Mouse (Mus musculus): Measurements from ENCODE around the gene Tbck. TPM values are rescaled to one million over a fixed set of nuclear protein-coding genes. Genes with fewer than 3 reads are reported as not detected.

Gene Tbck
- polyA plus RNA-seq, 1 experiment from 2014 or later, result 8.0 TPM

GRCm38 (mm10) chr3:132863843-132864242 lies 179.9 kb downstream of the Tbck start:
- Histone ChIP-seq H3K9me3 (replicated peaks) (no peaks in the 10 kb centered on the region), H3K36me3 (no peaks in the 10 kb centered on the region), H3K4me2 (no peak overlapping the region), H3K4me3 (no peak overlapping the region), H3K9ac (no peak overlapping the region), H3K27ac (no peak overlapping the region), H3K4me1 (peaks cover 12% of the 10 kb centered on the region), H3K27me3 (replicated peaks) (peaks cover 4% of the 10 kb centered on the region; the same call in 1 of the 2 replicates)
- ATAC-seq, result no peak
- 73% methylated on average over 13 of the region's 13 CpGs for WGBS (ENCODE audit: insufficient replicate concordance)

DNA sequence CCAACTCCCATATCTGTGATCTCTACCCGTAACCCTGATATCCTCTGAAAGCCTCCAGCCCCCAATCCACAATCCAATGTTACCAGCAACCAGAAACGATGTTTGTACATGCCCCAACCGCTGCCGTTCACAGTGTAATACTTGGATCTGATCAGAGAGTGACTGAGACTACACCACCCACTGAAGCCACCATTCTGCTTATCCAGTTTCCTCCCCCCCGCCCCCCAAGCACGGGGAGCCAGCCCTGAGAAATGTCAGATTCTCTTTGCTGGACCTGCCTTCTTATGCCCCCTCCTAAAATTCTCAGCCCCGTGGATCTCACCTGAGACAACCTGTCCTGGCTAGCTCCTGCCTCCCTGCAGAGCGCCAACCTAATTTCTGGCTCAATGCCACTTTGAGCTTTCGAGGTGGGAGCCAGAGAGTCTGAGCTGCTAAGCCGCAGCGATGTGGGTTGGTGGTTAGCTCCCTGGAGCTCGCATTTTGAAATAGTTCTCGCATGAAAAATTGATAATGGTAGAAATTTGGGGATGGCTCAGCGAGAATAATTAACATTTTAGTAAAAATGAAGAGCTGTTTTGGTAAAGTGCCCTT lies 180.5 kb downstream of the Tbck start:
- 61% methylated on average over 14 of the region's 14 CpGs for WGBS (ENCODE audit: insufficient replicate concordance)
- no peak overlapping the region for H3K4me2 ChIP-seq
- H3K9me3 ChIP-seq (replicated peaks), result no peaks in the 10 kb centered on the region
- no peak overlapping the region for H3K9ac ChIP-seq
- no peaks in the 10 kb centered on the region for H3K36me3 ChIP-seq
- peaks cover 12% of the 10 kb centered on the region for H3K4me1 ChIP-seq
- H3K4me3 ChIP-seq, result no peak overlapping the region
- peaks cover 4% of the 10 kb centered on the region; the same call in 1 of the 2 replicates for H3K27me3 ChIP-seq (replicated peaks)
- ATAC-seq, result no peak
- H3K27ac ChIP-seq, result no peak overlapping the region

- no peak overlapping the region for H3K4me3 ChIP-seq
- WGBS (ENCODE audit: insufficient replicate concordance), result 35% methylated on average over 8 of the region's 8 CpGs
- no peaks in the 10 kb centered on the region for H3K36me3 ChIP-seq
- peaks cover 7% of the 10 kb centered on the region; the same call in 1 of the 2 replicates for H3K4me1 ChIP-seq
- no peak for ATAC-seq
- peaks cover 4% of the 10 kb centered on the region; the same call in 1 of the 2 replicates for H3K27me3 ChIP-seq (replicated peaks)
- no peak overlapping the region for H3K9ac ChIP-seq
- H3K27ac ChIP-seq, result no peak overlapping the region
- no peak overlapping the region for H3K4me2 ChIP-seq
- H3K9me3 ChIP-seq (replicated peaks), result no peaks in the 10 kb centered on the region
Observed at GRCm38 (mm10) chr3:132864986-132865385, 181.0 kb downstream of the Tbck start.

DNA sequence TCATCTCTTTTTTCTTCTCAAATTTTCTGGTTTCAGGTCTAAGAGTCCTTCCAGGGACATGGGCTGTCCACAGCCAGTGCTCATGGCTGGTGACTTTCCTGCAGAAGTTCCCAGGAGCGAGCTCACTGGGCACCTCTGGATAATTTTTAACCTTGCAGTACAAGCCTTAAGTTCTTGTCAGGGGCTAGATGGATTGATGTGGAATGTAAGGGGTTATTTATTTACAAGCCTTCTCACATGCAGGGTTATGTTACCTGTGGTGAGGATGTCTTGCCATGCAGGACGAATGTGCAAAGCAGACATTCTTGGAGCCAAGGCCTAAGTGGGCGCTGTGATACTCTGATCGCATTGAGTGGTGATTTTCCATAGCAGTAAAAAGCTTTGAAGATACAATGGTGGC lies 181.7 kb downstream of the Tbck start:
- Histone ChIP-seq H3K4me3 (no peak overlapping the region), H3K9me3 (replicated peaks) (no peaks in the 10 kb centered on the region), H3K9ac (no peak overlapping the region), H3K27ac (no peak overlapping the region), H3K4me1 (peaks cover under 1% of the 10 kb centered on the region; the same call in 1 of the 2 replicates), H3K36me3 (no peaks in the 10 kb centered on the region), H3K27me3 (replicated peaks) (peaks cover 4% of the 10 kb centered on the region; the same call in 1 of the 2 replicates), H3K4me2 (no peak overlapping the region)
- ATAC-seq, result no peak
- 74% methylated on average over 4 of the region's 4 CpGs for WGBS (ENCODE audit: insufficient replicate concordance)

GRCm38 (mm10) chr3:132866984-132867383 lies 183.0 kb downstream of the Tbck start:
- no peaks in the 10 kb centered on the region for H3K4me1 ChIP-seq
- H3K36me3 ChIP-seq, result no peaks in the 10 kb centered on the region
- H3K4me2 ChIP-seq, result no peak overlapping the region
- H3K9me3 ChIP-seq (replicated peaks), result no peaks in the 10 kb centered on the region
- H3K27ac ChIP-seq, result no peak overlapping the region
- H3K27me3 ChIP-seq (replicated peaks), result peaks cover 4% of the 10 kb centered on the region; the same call in 1 of the 2 replicates
- 53% methylated on average over 3 of the region's 3 CpGs for WGBS (ENCODE audit: insufficient replicate concordance)
- H3K4me3 ChIP-seq, result no peak overlapping the region
- H3K9ac ChIP-seq, result no peak overlapping the region
- no peak for ATAC-seq

DNA sequence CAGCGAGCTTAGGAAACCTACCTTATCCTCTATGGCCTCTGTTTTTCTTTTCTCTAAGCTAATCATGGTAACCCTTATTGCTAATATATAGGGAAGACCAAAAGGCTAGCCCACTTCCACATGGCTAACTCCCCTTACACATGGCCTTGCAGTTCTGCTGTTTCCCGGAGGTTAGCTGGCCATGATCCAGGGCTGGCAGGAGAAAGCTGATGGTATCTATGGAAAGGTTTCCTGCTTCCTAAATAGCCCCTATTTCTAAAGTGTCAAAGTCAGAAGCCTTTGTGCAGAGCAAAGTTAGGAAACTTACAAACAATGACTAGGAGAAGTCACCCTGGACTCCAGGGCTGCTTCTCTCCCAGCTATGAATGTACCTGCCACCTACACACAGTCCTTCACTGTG lies 184.9 kb downstream of the Tbck start:
- Histone ChIP-seq H3K4me2 (no peak overlapping the region), H3K27ac (no peak overlapping the region), H3K9ac (no peak overlapping the region), H3K4me1 (no peaks in the 10 kb centered on the region), H3K36me3 (no peaks in the 10 kb centered on the region), H3K27me3 (replicated peaks) (peaks cover 4% of the 10 kb centered on the region; the same call in 1 of the 2 replicates), H3K9me3 (replicated peaks) (no peaks in the 10 kb centered on the region), H3K4me3 (no peak overlapping the region)
- WGBS (ENCODE audit: insufficient replicate concordance), result 66% methylated on average over 2 of the region's 2 CpGs
- ATAC-seq, result no peak

- H3K36me3 ChIP-seq, result no peaks in the 10 kb centered on the region
- no peak for ATAC-seq
- H3K4me2 ChIP-seq, result no peak overlapping the region
- no peak overlapping the region for H3K4me3 ChIP-seq
- no peak overlapping the region for H3K9ac ChIP-seq
- peaks cover 4% of the 10 kb centered on the region; the same call in 1 of the 2 replicates for H3K27me3 ChIP-seq (replicated peaks)
- no peak overlapping the region for H3K27ac ChIP-seq
- no peaks in the 10 kb centered on the region for H3K9me3 ChIP-seq (replicated peaks)
- 64% methylated on average over 6 of the region's 6 CpGs for WGBS (ENCODE audit: insufficient replicate concordance)
- no peaks in the 10 kb centered on the region for H3K4me1 ChIP-seq
Observed at GRCm38 (mm10) chr3:132870079-132870478, 186.1 kb downstream of the Tbck start.

- no peak overlapping the region for H3K9ac ChIP-seq
- H3K27ac ChIP-seq, result no peak overlapping the region
- no peaks in the 10 kb centered on the region for H3K9me3 ChIP-seq (replicated peaks)
- 47% methylated on average over 9 of the region's 9 CpGs for WGBS (ENCODE audit: insufficient replicate concordance)
- no peak overlapping the region for H3K4me3 ChIP-seq
- no peak overlapping the region for H3K4me2 ChIP-seq
- no peaks in the 10 kb centered on the region for H3K36me3 ChIP-seq
- H3K4me1 ChIP-seq, result no peaks in the 10 kb centered on the region
- no peak for ATAC-seq
- H3K27me3 ChIP-seq (replicated peaks), result peaks cover 4% of the 10 kb centered on the region; the same call in 1 of the 2 replicates
Observed at GRCm38 (mm10) chr3:132871318-132871904, 187.5 kb downstream of the Tbck start.

DNA sequence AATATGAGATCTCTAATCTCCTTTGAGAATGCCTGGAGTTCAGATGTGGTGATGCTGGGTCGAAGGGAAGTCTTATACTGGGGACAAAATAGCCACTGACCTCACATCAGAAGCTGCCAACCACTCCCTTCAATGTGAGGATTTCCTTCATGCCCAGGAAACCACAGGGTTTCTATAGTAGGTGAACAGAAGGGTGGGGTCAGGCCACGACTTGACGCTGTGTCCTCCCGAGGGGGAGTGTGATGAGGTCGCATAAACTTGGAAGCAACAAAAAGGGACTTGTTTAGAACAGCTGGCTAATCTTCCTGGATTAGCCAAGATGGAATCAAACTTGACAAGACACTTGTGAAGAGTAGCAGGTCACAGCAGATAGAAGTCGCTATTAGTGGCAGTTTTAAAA lies 189.3 kb downstream of the Tbck start:
- WGBS (ENCODE audit: insufficient replicate concordance), result 24% methylated on average over 6 of the region's 6 CpGs

GRCm38 (mm10) chr3:132876011-132876708 lies 192.2 kb downstream of the Tbck start:
- Histone ChIP-seq H3K4me2 (no peak overlapping the region), H3K4me1 (no peaks in the 10 kb centered on the region), H3K4me3 (no peak overlapping the region), H3K27ac (no peak overlapping the region), H3K9me3 (replicated peaks) (no peaks in the 10 kb centered on the region), H3K36me3 (no peaks in the 10 kb centered on the region), H3K9ac (no peak overlapping the region), H3K27me3 (replicated peaks) (no peaks in the 10 kb centered on the region)
- WGBS (ENCODE audit: insufficient replicate concordance), result 75% methylated on average over 14 of the region's 14 CpGs
- no peak for ATAC-seq

More for the DNA sequence above, 189.3 kb downstream of the Tbck start:
- Histone ChIP-seq H3K27me3 (replicated peaks) (peaks cover 1% of the 10 kb centered on the region; the same call in 1 of the 2 replicates), H3K4me1 (no peaks in the 10 kb centered on the region), H3K9ac (no peak overlapping the region), H3K36me3 (no peaks in the 10 kb centered on the region), H3K27ac (no peak overlapping the region), H3K4me3 (no peak overlapping the region), H3K9me3 (replicated peaks) (no peaks in the 10 kb centered on the region), H3K4me2 (no peak overlapping the region)
- no peak for ATAC-seq

DNA sequence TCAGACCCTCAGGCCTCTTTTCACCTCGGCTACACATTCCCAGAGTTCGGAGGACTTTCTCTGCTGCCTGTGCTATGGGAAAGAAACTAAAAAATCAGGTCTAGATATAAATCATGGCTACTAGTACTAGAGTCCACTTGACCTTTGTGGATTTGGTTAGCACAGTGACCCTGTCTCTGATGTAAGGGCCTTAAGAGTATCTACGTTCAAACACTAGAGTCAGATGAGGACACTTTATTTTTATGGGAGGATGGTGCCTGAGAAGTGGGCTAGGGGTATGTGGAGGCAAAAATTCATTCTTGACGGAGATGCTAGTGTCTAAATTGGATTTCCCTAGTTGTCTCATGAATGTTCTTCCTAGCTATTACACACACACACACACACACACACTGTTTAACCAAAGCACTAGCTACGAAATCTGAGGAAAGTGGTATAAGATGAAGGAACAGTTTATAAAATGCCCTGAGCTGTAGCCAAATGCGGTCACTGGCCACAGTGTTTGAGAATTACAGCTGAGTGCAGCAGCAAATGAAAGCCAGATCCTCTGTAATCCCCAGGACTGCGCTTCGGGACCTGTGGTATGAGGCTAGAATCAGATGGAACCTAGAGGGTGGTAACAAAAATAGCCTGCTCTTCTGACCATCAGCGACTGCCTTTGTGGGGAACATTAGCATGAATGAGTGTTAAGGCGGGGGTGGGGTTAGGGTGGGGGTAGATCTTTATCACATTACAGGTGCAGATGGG lies 193.2 kb downstream of the Tbck start:
- H3K36me3 ChIP-seq, result no peaks in the 10 kb centered on the region
- H3K4me1 ChIP-seq, result no peaks in the 10 kb centered on the region
- no peak overlapping the region for H3K27ac ChIP-seq
- H3K9me3 ChIP-seq (replicated peaks), result no peaks in the 10 kb centered on the region
- no peak overlapping the region for H3K4me3 ChIP-seq
- WGBS (ENCODE audit: insufficient replicate concordance), result 63% methylated on average over 10 of the region's 10 CpGs
- H3K9ac ChIP-seq, result no peak overlapping the region
- no peaks in the 10 kb centered on the region for H3K27me3 ChIP-seq (replicated peaks)
- ATAC-seq, result no peak
- H3K4me2 ChIP-seq, result no peak overlapping the region

DNA sequence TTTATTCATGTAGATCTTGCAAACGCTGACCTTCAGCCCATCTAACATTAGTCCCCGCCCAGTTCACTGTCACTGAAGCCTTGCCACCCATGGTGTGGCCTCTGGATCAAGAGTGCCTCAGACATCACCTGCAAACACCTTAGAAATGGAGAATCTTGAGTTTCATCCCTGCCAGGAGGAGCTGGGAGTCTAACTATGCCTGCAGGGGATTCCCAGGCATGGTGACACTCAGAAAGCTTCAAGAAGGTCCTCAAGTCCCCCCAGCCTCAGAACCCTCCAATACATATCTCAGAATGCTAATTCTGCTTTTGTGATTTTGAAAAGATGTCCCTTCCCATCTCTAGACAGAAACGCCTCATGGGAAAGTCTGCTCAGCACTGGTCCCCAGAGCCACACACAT lies 196.4 kb downstream of the Tbck start:
- H3K4me1 ChIP-seq, result no peaks in the 10 kb centered on the region
- H3K27ac ChIP-seq, result no peak overlapping the region
- no peaks in the 10 kb centered on the region for H3K27me3 ChIP-seq (replicated peaks)
- ATAC-seq, result no peak
- H3K4me3 ChIP-seq, result no peak overlapping the region
- no peaks in the 10 kb centered on the region for H3K36me3 ChIP-seq
- H3K9me3 ChIP-seq (replicated peaks), result no peaks in the 10 kb centered on the region
- 62% methylated on average over 3 of the region's 3 CpGs for WGBS (ENCODE audit: insufficient replicate concordance)
- H3K4me2 ChIP-seq, result no peak overlapping the region
- no peak overlapping the region for H3K9ac ChIP-seq
